Mouse (Mus musculus): ENCODE data around the gene Vmn1r79. TPM values are rescaled to one million over a fixed set of nuclear protein-coding genes. Genes with fewer than 3 reads are reported as not detected.
"Not testable (repeated sequence)": the region's sequence is repeated elsewhere in the genome, so short reads cannot be mapped to it uniquely, and the experiment has no call there.

Gene Vmn1r79
- not detected in 2 replicates for total RNA-seq (2012; rRNA removed)
- not detected in 2 replicates for total RNA-seq (2014; rRNA removed)
- polyA plus RNA-seq (2012; ENCODE audit: insufficient read length, low read depth) = not detected in 2 replicates

DNA sequence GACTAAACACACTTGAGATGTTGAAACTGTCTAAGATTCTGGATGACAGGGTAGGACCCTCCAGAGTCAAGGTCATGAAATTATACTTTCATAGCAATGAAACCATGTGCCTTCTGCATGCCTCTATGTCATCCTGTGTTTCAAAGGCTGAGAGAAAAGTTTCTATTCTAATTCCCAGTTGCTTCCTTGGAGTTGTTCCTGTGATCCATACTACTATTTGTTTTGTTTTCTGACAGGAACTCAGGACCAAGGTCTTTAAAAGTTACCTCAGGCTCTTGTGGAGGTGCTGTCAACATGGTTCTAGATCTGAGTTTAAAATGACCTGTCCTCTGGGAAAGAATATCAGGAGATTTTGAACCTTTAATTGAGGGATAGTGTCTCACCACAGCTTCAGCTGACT is at the start of gene Vmn1r79:
Vmn1r79 (plus strand) TSS at position 301 of the 400 bp plus-strand sequence.
- H3K36me3 ChIP-seq (replicated peaks in 1 of 2; ENCODE audit: control insufficient read depth in 1 of 2, insufficient read depth in 1 of 2, low read length in 1 of 2); DNase-seq (ENCODE audit: extremely low read depth); H3K9me3 ChIP-seq (replicated peaks; ENCODE audit: low read length); H3K27ac ChIP-seq (ENCODE audit: insufficient read depth, low read depth); H3K4me3 ChIP-seq (replicated peaks in 1 of 3; ENCODE audit: low read depth in 2 of 3, low read length in 2 of 3, poor library complexity in 1 of 3); H3K4me2 ChIP-seq (ENCODE audit: insufficient read depth, low read depth, poor library complexity, severe bottlenecking); H3K4me1 ChIP-seq (ENCODE audit: control insufficient read depth in 1 of 2, insufficient read depth in 2 of 2); H3K79me2 ChIP-seq (replicated peaks; ENCODE audit: control insufficient read depth, extremely low read depth, insufficient read depth, poor library complexity, severe bottlenecking); H3K27me3 ChIP-seq (replicated peaks); dilution Hi-C loops (cut with MboI; ENCODE audit: extremely low pct_ligation_motif_present, extremely low pct_unique_long_range_greater_than_20kb, low sequenced_read_pairs); in situ Hi-C loops (cut with MboI; ENCODE audit: low pct_ligation_motif_present, low pct_unique_long_range_greater_than_20kb, low sequenced_read_pairs); H3K9ac ChIP-seq (ENCODE audit: insufficient read depth, low read depth): not testable (repeated sequence)

DNA sequence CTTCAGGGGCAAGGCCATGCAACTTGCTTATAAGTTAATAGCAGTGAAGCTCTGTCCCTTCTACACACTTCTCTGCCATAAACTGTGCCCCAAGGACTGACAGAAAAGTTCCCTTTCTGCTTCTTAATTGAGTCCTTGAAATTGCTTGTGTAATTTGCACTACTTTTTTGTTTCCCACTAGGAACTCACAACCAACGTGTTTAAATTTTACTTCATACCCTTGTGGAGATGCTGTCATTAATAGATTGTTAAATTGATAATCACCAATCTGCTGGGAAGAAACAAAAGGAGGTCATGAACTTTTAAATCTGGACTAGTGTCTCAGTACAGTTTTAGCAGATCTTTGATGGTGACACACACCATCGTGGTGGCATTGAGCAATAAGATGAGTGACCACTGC is 21.1 kb upstream of the Vmn1r79 start, which contains the start of gene Vmn1r78:
Vmn1r78 (plus strand) TSS at position 301 of the 400 bp plus-strand sequence.
- H3K36me3 ChIP-seq (replicated peaks in 1 of 2; ENCODE audit: control insufficient read depth in 1 of 2, insufficient read depth in 1 of 2, low read length in 1 of 2) = no peaks in the 10 kb centered on the region

DNA sequence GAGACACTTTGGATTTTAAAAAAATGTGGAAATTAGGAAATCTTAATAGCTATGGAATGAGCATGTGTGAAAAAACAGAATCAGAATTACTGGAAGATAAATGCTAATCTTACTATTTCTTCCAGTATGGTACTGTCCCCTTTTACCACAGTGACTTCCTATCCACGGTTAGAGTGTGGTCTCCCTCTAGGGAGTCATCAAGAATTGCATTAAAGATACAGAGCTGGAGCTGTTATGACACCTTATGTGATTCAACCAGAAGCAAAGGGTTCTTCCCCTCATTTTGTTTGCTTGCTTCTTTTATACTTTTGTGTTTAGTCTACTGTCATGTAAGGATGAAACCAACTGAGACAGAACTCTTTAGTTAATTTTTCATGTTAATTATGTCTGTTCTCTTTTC is 14.6 kb upstream of the Vmn1r79 start:
- DNase-seq (ENCODE audit: extremely low read depth); H3K9ac ChIP-seq (ENCODE audit: insufficient read depth, low read depth); H3K4me1 ChIP-seq (ENCODE audit: control insufficient read depth in 1 of 2, insufficient read depth in 2 of 2); H3K36me3 ChIP-seq (replicated peaks in 1 of 2; ENCODE audit: control insufficient read depth in 1 of 2, insufficient read depth in 1 of 2, low read length in 1 of 2); H3K4me3 ChIP-seq (replicated peaks in 1 of 3; ENCODE audit: low read depth in 2 of 3, low read length in 2 of 3, poor library complexity in 1 of 3); in situ Hi-C loops (cut with MboI; ENCODE audit: low pct_ligation_motif_present, low pct_unique_long_range_greater_than_20kb, low sequenced_read_pairs); dilution Hi-C loops (cut with MboI; ENCODE audit: extremely low pct_ligation_motif_present, extremely low pct_unique_long_range_greater_than_20kb, low sequenced_read_pairs); H3K4me2 ChIP-seq (ENCODE audit: insufficient read depth, low read depth, poor library complexity, severe bottlenecking); H3K27ac ChIP-seq (ENCODE audit: insufficient read depth, low read depth); H3K9me3 ChIP-seq (replicated peaks; ENCODE audit: low read length); H3K27me3 ChIP-seq (replicated peaks); H3K79me2 ChIP-seq (replicated peaks; ENCODE audit: control insufficient read depth, extremely low read depth, insufficient read depth, poor library complexity, severe bottlenecking): not testable (repeated sequence)

More for the DNA sequence above, 21.1 kb upstream of the Vmn1r79 start, which contains the start of gene Vmn1r78:
- in situ Hi-C loops (cut with MboI; ENCODE audit: low pct_ligation_motif_present, low pct_unique_long_range_greater_than_20kb, low sequenced_read_pairs) (no loop called here), dilution Hi-C loops (cut with MboI; ENCODE audit: extremely low pct_ligation_motif_present, extremely low pct_unique_long_range_greater_than_20kb, low sequenced_read_pairs) (no loop called here)
- TF ChIP-seq EP300 (IDR thresholded peaks at IDR 0.05; ENCODE audit: low read length) = no peak
- TF ChIP-seq POLR2AphosphoS2 (IDR thresholded peaks at IDR 0.05; ENCODE audit: low read depth, low read length) = no peak
- no peak for TF ChIP-seq MAFK (IDR thresholded peaks at IDR 0.05; ENCODE audit: insufficient replicate concordance, low read length)
- no peak for TF ChIP-seq TCF12 (IDR thresholded peaks at IDR 0.05; ENCODE audit: low read depth, low read length)
- TF ChIP-seq MYC (IDR thresholded peaks at IDR 0.05; ENCODE audit: low read depth, low read length) = no peak
- TF ChIP-seq SIN3A (IDR thresholded peaks at IDR 0.05; ENCODE audit: low read length) = no peak
- no peak for TF ChIP-seq IRF4 (IDR thresholded peaks at IDR 0.05; ENCODE audit: low read depth, low read length)
- no peak for TF ChIP-seq HCFC1 (IDR thresholded peaks at IDR 0.05; ENCODE audit: low read depth, low read length)
- no peak for TF ChIP-seq MAX (IDR thresholded peaks at IDR 0.05; ENCODE audit: low read length)
- TF ChIP-seq TBP (conservative IDR thresholded peaks at IDR 0.05; ENCODE audit: low read depth, low read length) = no peak
- TF ChIP-seq RAD21 (IDR thresholded peaks at IDR 0.05; ENCODE audit: low read depth, low read length) = no peak
- TF ChIP-seq SMC3 (IDR thresholded peaks at IDR 0.05; ENCODE audit: low read depth, low read length) = no peak
- no peak for TF ChIP-seq MXI1 (IDR thresholded peaks at IDR 0.05; ENCODE audit: low read depth, low read length)
- TF ChIP-seq JUN (IDR thresholded peaks at IDR 0.05; ENCODE audit: insufficient read depth, low read depth, low read length) = no peak
- no peak for TF ChIP-seq POLR2A (IDR thresholded peaks at IDR 0.05; ENCODE audit: low read depth, low read length)
- TF ChIP-seq CHD2 (IDR thresholded peaks at IDR 0.05; ENCODE audit: low read length) = no peak
- TF ChIP-seq USF2 (conservative IDR thresholded peaks at IDR 0.05; ENCODE audit: low read depth, low read length) = no peak
- no peaks in the 10 kb centered on the region for H3K4me1 ChIP-seq (ENCODE audit: control insufficient read depth in 1 of 2, insufficient read depth in 2 of 2)
- H3K27ac ChIP-seq (ENCODE audit: insufficient read depth, low read depth) = no peak within 1 kb of the TSS
- H3K27me3 ChIP-seq (replicated peaks) = no peaks in the 10 kb centered on the region
- H3K4me2 ChIP-seq (ENCODE audit: insufficient read depth, low read depth, poor library complexity, severe bottlenecking) = no peak within 1 kb of the TSS
- no peaks in the 10 kb centered on the region for H3K79me2 ChIP-seq (replicated peaks; ENCODE audit: control insufficient read depth, extremely low read depth, insufficient read depth, poor library complexity, severe bottlenecking)
- H3K9me3 ChIP-seq (replicated peaks; ENCODE audit: low read length) = peaks cover 8% of the 10 kb centered on the region
- DNase-seq (ENCODE audit: extremely low read depth) = no peak
- no peak within 1 kb of the TSS for H3K9ac ChIP-seq (ENCODE audit: insufficient read depth, low read depth)
- H3K4me3 ChIP-seq (replicated peaks in 1 of 3; ENCODE audit: low read depth in 2 of 3, low read length in 2 of 3, poor library complexity in 1 of 3) = no peak within 1 kb of the TSS

DNA sequence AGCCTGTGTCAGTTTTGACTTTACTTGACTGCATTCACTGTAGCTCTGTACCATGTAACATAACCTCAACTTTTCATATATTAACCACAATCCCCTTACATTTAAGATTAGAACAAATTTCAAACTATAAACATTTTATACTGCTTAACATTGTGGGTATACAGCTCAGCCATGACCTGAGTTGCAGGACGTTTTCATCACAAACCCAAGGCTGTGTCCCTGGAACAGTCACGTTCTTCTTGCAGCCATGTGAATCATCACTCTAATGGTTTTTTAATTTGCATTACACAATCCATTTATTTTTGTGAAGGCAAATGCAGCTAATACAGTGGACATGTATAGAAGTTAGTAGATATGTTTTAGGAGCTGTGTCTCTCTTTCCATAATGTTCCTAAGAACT is 1.8 kb downstream of the Vmn1r79 start:
- in situ Hi-C loops (cut with MboI; ENCODE audit: low pct_ligation_motif_present, low pct_unique_long_range_greater_than_20kb, low sequenced_read_pairs); dilution Hi-C loops (cut with MboI; ENCODE audit: extremely low pct_ligation_motif_present, extremely low pct_unique_long_range_greater_than_20kb, low sequenced_read_pairs); H3K36me3 ChIP-seq (replicated peaks in 1 of 2; ENCODE audit: control insufficient read depth in 1 of 2, insufficient read depth in 1 of 2, low read length in 1 of 2); H3K27ac ChIP-seq (ENCODE audit: insufficient read depth, low read depth); H3K9me3 ChIP-seq (replicated peaks; ENCODE audit: low read length); H3K4me3 ChIP-seq (replicated peaks in 1 of 3; ENCODE audit: low read depth in 2 of 3, low read length in 2 of 3, poor library complexity in 1 of 3); H3K9ac ChIP-seq (ENCODE audit: insufficient read depth, low read depth); H3K27me3 ChIP-seq (replicated peaks); H3K79me2 ChIP-seq (replicated peaks; ENCODE audit: control insufficient read depth, extremely low read depth, insufficient read depth, poor library complexity, severe bottlenecking); DNase-seq (ENCODE audit: extremely low read depth); H3K4me2 ChIP-seq (ENCODE audit: insufficient read depth, low read depth, poor library complexity, severe bottlenecking); H3K4me1 ChIP-seq (ENCODE audit: control insufficient read depth in 1 of 2, insufficient read depth in 2 of 2): not testable (repeated sequence)

All from CH12.LX (cell line).